Mouse (Mus musculus) liver, embryonic 11.5 days (tissue): ENCODE measurements around the gene Aco2. TPM values are rescaled to one million over a fixed set of nuclear protein-coding genes. Genes with fewer than 3 reads are reported as not detected.

Experiments
- ATAC-seq: fragments of 200-750 bp; cut with Nextera tagmentation; replicated peaks from 2 replicates; pipeline ENCODE4 v1.8.0; 2017; ENCODE audit warnings: moderate number of reproducible peaks, mild to moderate bottlenecking, moderate TSS enrichment, moderate library complexity; ENCODE audit not compliant: low FRiP score
- DNase-seq: peaks from one replicate; pipeline ENCODE4 v3.0.0-alpha.2; 2017; ENCODE audit warnings: low spot score
- H3K27ac ChIP-seq: fragments of 300-500 bp; sonication (generic); 2 replicates; pipeline ENCODE4 v1.5.1; 2014; ENCODE audit warnings: mild to moderate bottlenecking, low read depth, low read length, control low read depth
- H3K27me3 ChIP-seq: fragments of 300-500 bp; sonication (generic); replicated peaks from 2 replicates; pipeline ENCODE4 v1.6.1; 2014; ENCODE audit warnings: low read length, mixed read lengths; ENCODE audit not compliant: control insufficient read depth, insufficient read depth
- H3K36me3 ChIP-seq: fragments of 300-500 bp; sonication (generic); 2 replicates; pipeline ENCODE4 v1.6.1; 2014; ENCODE audit warnings: mild to moderate bottlenecking, low read length, moderate library complexity, mixed read lengths; ENCODE audit not compliant: control insufficient read depth, insufficient read depth
- H3K4me1 ChIP-seq: fragments of 300-500 bp; sonication (generic); replicated peaks from 2 replicates; pipeline ENCODE4 v1.6.1; 2014; ENCODE audit warnings: low read length, mixed read lengths; ENCODE audit not compliant: control insufficient read depth, insufficient read depth
- H3K4me2 ChIP-seq: fragments of 300-500 bp; sonication (generic); 2 replicates; pipeline ENCODE4 v1.6.1; 2014; ENCODE audit warnings: mild to moderate bottlenecking, control low read depth, moderate library complexity
- H3K4me3 ChIP-seq: fragments of 300-500 bp; sonication (generic); 2 replicates; pipeline ENCODE4 v1.5.1; 2014; ENCODE audit warnings: low read depth, low read length, control low read depth
- H3K9ac ChIP-seq: fragments of 300-500 bp; sonication (generic); 2 replicates; pipeline ENCODE4 v1.6.1; 2014; ENCODE audit warnings: low read depth, low read length, control low read depth
- H3K9me3 ChIP-seq: fragments of 300-500 bp; sonication (generic); 2 replicates; pipeline ENCODE4 v1.6.1; 2016; ENCODE audit warnings: low read length, inconsistent platforms, mixed read lengths; ENCODE audit not compliant: control insufficient read depth
- WGBS: fragments of 180-500 bp; shearing (Covaris S2); extraction: QIAGEN DNeasy Blood & Tissue Kit; methylation state at CpG from one replicate; pipeline ENCODE4 v1.1.7; 2014; 5-methylcytosine and 5-hydroxymethylcytosine counted together
- polyA plus RNA-seq: library from polyadenylated mRNA; unstranded; fragments of >200 nt; fragmentation: Nextera tagmentation; extraction: Ambion mirVana; gene quantifications from 2 replicates; pipeline ENCODE4 v1.2.1, GENCODE M21; 2014

The Aco2 gene
- polyA plus RNA-seq, 1 experiment from 2014 or later = 177 TPM

- Histone ChIP-seq H3K4me2 (peak within 1 kb of the TSS; percentile 98), H3K4me1 (peaks cover 9% of the 10 kb centered on the region; the same call in 1 of the 2 replicates), H3K27me3 (no peaks in the 10 kb centered on the region), H3K9me3 (no peaks in the 10 kb centered on the region), H3K27ac (peak within 1 kb of the TSS; percentile 94), H3K36me3 (peaks cover 2% of the 10 kb centered on the region; the same call in 1 of the 2 replicates), H3K4me3 (peak within 1 kb of the TSS; percentile 90), H3K9ac (peak within 1 kb of the TSS; percentile 84)
- WGBS = under 1% methylated on average over 44 of the region's 44 CpGs
- ATAC-seq = 0 out of 2 replicates have a peak, but pooled peaks have one; percentile 3
- DNase-seq = peak; percentile 73
Observed at GRCm38 (mm10) chr15:81858517-81859329, 13.4 kb upstream of the Aco2 start, which contains the start of gene Tob2. Gene Tob2 (minus strand): TSS chr15:81858796.

GRCm38 (mm10) chr15:81859330-81860255, 12.5 kb upstream of the Aco2 start:
- Histone ChIP-seq H3K4me1 (peaks cover 9% of the 10 kb centered on the region; the same call in 1 of the 2 replicates), H3K27ac (peak overlapping the region; percentile 94)

DNA sequence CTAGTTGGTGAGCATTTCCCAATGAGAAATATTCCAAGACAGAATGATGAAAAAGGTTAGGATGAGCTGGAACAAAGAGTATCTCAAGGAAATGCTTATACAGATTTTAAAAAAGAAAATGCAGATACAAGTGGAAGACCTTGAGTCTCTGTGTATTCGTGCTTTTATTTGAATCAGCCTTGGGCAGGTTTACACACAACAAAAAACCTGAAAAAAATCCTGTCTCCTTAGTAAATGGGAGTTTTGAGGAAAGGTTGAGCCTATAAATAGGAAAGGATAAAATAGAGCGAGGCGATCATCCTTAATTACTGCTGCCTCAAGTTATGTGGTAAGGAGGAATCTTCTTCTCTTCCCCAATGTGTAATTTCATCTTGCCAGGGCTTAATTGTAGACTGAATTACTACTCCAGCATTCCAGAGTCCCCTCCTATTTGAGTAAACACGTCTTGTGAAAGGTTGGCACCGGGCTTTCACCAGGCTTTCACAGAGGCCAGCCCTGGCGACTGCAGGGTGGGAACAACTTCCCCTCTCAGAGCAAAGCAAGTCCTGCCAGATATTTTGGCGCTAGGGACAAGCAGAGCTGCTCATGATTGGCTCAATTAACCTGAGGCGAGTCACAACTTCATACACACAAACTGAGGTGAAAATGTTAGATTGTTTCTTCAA, 11.5 kb upstream of the Aco2 start:
- Histone ChIP-seq H3K4me3 (peak overlapping the region; percentile 90; the same call in 1 of the 2 replicates), H3K4me1 (0 out of 2 replicates have a peak, but pooled peaks cover 6% of the 10 kb centered on the region), H3K36me3 (peaks cover 5% of the 10 kb centered on the region), H3K27ac (peak overlapping the region; percentile 53; the same call in 1 of the 2 replicates), H3K4me2 (peak overlapping the region; percentile 98), H3K9ac (no peak overlapping the region), H3K9me3 (no peaks in the 10 kb centered on the region), H3K27me3 (no peaks in the 10 kb centered on the region)
- DNase-seq = no peak
- 39% methylated on average over 8 of the region's 8 CpGs for WGBS
- ATAC-seq = no peak

More at GRCm38 (mm10) chr15:81859330-81860255, 12.5 kb upstream of the Aco2 start:
- 1% methylated on average over 39 of the region's 39 CpGs for WGBS
- Histone ChIP-seq H3K9ac (peak overlapping the region; percentile 84), H3K4me3 (peak overlapping the region; percentile 90), H3K27me3 (no peaks in the 10 kb centered on the region), H3K9me3 (no peaks in the 10 kb centered on the region), H3K36me3 (no peaks in the 10 kb centered on the region), H3K4me2 (peak overlapping the region; percentile 98)
- ATAC-seq = peak; percentile 79
- DNase-seq = peak; percentile 86

GRCm38 (mm10) chr15:81864238-81864637, 7.9 kb upstream of the Aco2 start:
- DNase-seq (no peak), ATAC-seq (no peak)
- WGBS = 85% methylated on average over 7 of the region's 7 CpGs
- Histone ChIP-seq H3K4me1 (peaks cover 3% of the 10 kb centered on the region; the same call in 1 of the 2 replicates), H3K27me3 (no peaks in the 10 kb centered on the region), H3K36me3 (peaks cover 31% of the 10 kb centered on the region), H3K27ac (no peak overlapping the region), H3K9ac (no peak overlapping the region), H3K4me2 (no peak overlapping the region), H3K4me3 (no peak overlapping the region), H3K9me3 (no peaks in the 10 kb centered on the region)

- peak overlapping the region; percentile 77 for H3K4me2 ChIP-seq
- peak; percentile 57 for ATAC-seq
- peaks cover 13% of the 10 kb centered on the region for H3K4me1 ChIP-seq
- H3K9me3 ChIP-seq = no peaks in the 10 kb centered on the region
- no peaks in the 10 kb centered on the region for H3K27me3 ChIP-seq
- 91% methylated on average over 5 of the region's 5 CpGs for WGBS
- peak overlapping the region; percentile 32 for H3K9ac ChIP-seq
- no peak for DNase-seq
- peak overlapping the region; percentile 79 for H3K27ac ChIP-seq
- H3K36me3 ChIP-seq = peaks cover 44% of the 10 kb centered on the region
- peak overlapping the region; percentile 94; the same call in 1 of the 2 replicates for H3K4me3 ChIP-seq
Observed at GRCm38 (mm10) chr15:81869985-81870384, 2.1 kb upstream of the Aco2 start.

GRCm38 (mm10) chr15:81871604-81872261, 376 bp upstream of the Aco2 start, which contains the start of gene Phf5a:
Gene Phf5a (minus strand): TSS chr15:81871911.
- peak within 1 kb of the TSS; percentile 94 for H3K4me3 ChIP-seq
- H3K9me3 ChIP-seq = no peaks in the 10 kb centered on the region
- ATAC-seq (peak; percentile 87), DNase-seq (peak; percentile 93)
- peak within 1 kb of the TSS; percentile 97 for H3K27ac ChIP-seq
- H3K27me3 ChIP-seq = no peaks in the 10 kb centered on the region
- under 1% methylated on average over 30 of the region's 30 CpGs for WGBS
- H3K4me1 ChIP-seq = peaks cover 13% of the 10 kb centered on the region
- peaks cover 35% of the 10 kb centered on the region for H3K36me3 ChIP-seq
- peak within 1 kb of the TSS; percentile 85 for H3K4me2 ChIP-seq
- peak within 1 kb of the TSS; percentile 89 for H3K9ac ChIP-seq

- Histone ChIP-seq H3K9me3 (no peaks in the 10 kb centered on the region), H3K4me2 (no peak overlapping the region), H3K4me1 (peaks cover 6% of the 10 kb centered on the region), H3K27me3 (no peaks in the 10 kb centered on the region), H3K36me3 (no peaks in the 10 kb centered on the region; the same call in 1 of the 2 replicates), H3K4me3 (no peak overlapping the region), H3K9ac (no peak overlapping the region), H3K27ac (no peak overlapping the region)
- no peak for ATAC-seq
- 82% methylated on average over 5 of the region's 5 CpGs for WGBS
- DNase-seq = no peak
Observed at GRCm38 (mm10) chr15:81879531-81880401, 7.7 kb downstream of the Aco2 start.
